Mouse (Mus musculus): ENCODE results near the gene Lamc3. TPM values are rescaled to one million over a fixed set of nuclear protein-coding genes. Genes with fewer than 3 reads are reported as not detected.
"Not testable (repeated sequence)": the region's sequence is repeated elsewhere in the genome, so short reads cannot be mapped to it uniquely, and the experiment has no call there.

The Lamc3 gene
- total RNA-seq, 2 experiments from 2014 or later, result 5.2 to 5.8 TPM

DNA sequence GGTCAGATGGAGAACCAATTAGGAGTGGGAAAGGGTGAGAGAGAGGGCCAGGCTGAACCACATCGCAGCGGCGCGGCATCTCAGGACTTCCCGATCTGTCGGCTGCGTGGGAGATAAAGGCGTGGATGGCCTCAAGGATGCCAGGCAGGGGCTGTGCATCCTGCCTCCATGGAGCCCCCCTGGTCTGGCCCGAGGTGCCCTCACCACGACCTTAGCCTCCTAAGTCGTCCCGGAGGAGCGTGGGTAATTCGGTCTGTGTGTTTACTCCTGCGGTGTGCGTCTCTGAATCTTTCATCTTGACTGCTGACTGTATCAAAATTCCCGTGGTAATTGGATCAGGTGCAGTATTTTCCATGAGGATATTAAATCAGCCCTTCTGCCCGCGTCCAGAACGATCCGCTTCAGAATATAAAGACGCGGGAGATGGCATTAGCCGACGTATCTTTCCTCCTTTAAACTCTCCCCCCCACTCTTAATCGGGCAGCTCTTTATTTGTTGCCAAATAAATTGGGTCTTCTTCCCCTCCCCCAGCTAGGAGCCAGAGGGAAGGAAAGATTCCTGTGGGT is 12.7 kb upstream of the Lamc3 start:
- DNase-seq (ENCODE audit: low spot score in 2 of 2), result no peak

DNA sequence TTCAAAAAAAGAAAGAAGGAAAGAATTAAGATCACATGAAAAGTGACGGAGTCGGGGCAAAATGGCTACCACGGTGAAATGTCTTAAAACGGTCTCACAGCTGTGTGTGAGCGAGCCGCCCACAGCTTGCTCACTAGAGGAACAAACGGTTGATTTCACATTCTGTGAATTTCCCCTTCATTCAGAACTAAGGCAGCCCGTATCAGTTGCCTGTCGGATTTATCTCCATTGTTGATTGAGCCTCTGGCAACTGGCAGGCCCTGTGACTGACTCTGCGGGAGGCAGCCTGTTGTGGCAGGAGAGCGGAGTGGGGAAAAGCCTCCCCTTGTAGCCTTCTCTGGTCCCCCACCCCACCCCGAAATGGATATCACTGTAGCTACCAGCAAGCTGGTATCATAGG is 10.6 kb upstream of the Lamc3 start:
- peak; percentile 28 to 70 for DNase-seq (ENCODE audit: low spot score in 2 of 2)

DNA sequence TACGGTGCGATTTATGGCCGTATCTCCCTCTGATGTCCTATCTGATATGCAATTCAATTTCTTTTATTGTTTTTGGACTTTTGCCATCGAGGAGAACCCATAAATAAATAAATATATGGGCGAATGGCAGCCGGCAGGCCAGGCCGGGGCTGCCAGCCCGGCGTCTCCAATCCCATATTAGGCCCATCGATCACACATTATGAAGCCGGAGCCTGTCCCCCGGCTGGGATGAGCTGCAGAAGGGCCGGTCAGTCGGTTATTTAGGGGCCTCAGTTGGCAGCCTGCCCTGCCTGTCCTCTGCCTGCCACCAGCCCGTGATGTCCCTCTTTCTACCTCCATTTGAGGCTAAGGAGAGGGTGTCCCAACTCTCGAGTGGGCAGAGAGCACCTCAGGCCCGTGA is 8.5 kb upstream of the Lamc3 start:
- no peak for DNase-seq (ENCODE audit: low spot score in 2 of 2)

DNA sequence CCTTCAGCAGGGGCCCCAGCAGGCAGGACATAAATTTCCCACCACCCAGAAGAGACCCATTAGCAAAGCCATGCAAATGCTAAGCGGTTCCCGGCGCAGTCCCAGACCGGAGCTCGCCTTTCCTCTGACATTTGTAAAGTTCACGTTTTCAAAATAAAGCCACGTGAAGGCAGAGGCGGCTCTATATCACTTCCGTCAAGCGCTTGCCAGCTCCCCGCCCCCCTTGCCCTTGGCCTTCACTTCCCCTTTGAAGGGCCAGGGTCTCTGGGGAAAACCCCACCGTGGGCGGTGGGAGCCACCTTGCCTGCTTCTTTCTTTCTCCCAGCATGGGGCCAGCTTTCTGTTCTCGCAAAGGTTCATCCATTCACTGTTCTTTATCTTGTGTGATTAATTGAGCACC is 6.2 kb upstream of the Lamc3 start:
- no peak for DNase-seq (ENCODE audit: low spot score in 2 of 2)

DNA sequence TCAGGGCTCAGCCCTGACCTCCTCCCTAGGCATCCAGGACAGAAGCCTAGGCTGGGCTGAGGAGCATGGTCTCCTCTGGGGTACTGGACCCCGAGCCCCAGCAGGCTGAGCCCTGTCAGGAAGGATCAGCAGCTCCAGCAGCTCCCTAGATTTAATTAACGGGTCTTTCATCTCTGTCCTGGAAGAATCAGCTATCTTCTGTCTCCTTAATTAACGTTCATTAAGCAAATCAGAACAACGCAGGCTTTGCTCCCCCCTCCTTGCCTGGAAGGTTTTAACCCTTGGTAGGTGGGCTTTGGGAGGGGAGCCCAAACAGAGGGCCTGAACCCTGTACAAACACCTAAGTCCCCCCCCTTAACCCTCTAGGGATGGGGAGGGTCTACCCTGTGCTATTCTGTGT is 4.0 kb upstream of the Lamc3 start:
- no peak for DNase-seq (ENCODE audit: low spot score in 2 of 2)

DNA sequence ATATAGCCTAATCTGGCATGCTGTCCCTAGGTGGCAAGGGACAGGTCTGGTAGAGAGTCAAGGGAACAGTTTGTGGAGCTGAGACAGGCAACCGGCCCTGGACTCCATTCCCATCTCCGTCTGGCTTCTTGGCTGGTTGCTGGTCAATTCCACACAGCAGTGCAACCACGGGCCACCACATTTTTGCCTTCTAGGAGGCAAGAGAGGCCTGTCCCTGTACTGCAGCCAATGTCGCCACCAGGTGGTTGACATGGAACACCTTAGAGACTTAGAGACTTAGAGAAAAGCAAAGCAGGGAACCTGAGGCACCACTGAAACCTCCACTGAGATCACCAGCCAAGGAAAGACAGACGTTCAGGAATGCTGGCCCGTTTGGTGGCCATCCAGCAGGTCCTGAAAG is 2.3 kb upstream of the Lamc3 start:
- peak; percentile 26 to 42 for DNase-seq (ENCODE audit: low spot score in 2 of 2)

DNA sequence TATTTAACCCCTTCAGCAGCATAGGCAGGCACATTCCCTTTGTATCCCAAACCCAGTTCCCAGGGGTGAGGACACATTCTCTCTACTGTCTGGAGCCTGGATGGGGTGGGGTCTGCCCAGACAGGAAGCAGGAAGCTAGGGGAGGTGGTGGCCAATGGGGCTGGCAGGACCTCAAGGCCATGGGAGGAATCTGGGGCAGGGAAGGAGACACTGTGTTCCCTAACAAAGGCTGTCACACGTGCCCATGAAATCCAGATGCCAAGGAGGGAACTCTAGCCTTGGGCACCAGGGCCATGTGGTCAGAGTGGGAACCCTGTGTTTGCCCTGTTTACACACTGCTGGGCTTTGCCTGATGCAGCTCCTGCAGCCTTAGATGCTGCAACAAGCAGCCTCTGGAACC is 1.8 kb downstream of the Lamc3 start:
- DNase-seq (ENCODE audit: low spot score in 2 of 2), result no peak

DNA sequence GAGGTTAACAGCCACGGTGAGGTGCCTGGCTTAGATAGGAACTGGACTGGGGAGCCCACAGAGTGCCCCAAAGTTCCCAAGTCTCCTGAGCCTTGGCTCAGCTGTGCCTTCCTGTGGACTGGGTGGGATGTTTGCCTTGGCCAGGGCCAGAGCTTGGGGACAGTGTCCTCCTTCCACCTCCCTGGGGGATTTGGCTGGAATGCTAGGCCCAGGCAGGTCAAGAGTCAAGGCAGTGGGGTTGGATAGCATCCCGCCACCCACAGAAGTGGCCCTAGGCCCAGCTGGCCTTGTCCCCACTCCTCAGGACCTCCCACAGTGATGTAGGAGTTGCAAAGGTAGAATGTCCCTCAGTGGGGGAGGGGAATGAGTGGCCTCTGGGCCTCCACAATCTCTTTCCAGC is 4.1 kb downstream of the Lamc3 start:
- DNase-seq (ENCODE audit: low spot score in 2 of 2), result no peak

DNA sequence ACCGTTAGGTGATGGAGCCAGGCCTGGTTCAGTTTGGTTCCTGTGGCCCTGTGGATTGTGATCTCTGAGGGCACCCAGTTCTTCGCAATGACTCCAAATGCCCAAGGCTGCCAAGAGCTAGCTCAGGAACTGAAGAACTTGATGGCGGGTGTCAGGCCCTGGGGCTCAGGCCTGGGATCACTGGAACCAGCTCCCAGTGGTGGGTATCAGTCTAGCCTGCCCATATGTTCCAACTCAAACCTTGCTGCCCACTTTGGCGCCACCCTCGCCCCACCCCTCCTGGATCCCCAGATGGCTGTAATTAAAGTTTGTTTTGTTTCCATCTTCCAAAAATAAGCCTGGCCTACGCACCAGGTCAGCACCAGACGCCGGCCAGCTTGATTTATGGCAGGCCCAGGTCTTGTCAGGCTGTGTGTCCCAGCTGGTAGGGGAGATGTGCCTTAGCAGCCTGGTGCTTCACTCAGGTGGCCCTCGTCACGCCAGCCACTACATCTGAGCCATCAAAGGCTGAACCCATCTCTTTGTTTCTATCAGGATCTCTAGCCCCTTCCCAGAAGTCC is 6.1 kb downstream of the Lamc3 start:
- DNase-seq (ENCODE audit: low spot score in 2 of 2), result no peak

DNA sequence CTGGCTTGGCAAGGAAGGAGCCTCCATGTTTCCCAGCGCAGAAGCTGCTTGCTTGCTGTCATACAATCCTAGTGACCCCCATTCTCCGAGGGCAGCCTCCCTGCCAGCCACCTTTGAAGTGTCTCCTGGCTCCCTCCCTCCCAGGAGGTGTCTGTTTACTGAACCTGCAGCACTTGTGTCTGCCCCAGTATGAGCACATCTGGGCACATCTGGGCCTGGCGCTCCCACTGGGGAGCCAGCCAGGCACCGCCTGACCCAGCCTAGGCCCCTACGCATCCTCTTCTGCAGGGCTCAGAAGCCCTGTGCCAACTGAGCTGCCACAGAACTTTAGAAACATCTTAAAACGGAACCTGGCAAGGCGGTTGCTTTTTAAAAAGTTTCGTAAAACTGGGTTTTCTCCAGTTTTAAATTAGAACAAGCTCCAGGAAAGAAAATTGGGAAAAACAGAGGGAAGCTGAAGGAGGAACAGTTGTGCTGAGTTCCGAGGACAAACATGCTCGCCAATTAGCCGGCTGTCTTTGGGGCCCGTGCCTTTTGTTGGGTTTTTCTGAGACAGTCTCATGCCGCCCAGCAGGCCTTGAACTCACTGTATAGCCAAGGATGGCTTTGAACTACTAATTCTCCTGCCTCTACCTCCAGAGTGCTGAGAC is 7.3 kb downstream of the Lamc3 start:
- DNase-seq (ENCODE audit: low spot score in 2 of 2), result peak in 1 of 2 experiments; percentile 21

DNA sequence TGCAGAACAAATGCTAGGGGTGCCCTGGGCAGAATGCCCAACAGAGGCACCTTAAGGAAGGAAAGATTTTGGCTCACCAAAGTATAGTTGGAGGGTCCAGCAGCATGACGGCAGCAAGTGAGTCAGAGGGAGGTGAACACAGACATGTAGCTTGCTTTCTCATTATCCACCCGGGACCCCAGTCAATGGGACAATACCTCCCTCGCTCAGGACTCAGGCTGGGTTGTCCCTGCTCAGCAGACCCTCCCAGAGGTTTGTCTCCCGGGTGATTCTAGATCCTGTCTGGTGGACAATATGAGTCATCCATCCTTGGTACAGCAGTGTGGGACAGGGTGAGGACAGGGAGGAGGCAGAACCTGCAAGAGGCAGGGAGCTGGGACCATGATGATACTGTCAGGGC is 13.8 kb downstream of the Lamc3 start:
- no peak for DNase-seq (ENCODE audit: low spot score in 2 of 2)

DNA sequence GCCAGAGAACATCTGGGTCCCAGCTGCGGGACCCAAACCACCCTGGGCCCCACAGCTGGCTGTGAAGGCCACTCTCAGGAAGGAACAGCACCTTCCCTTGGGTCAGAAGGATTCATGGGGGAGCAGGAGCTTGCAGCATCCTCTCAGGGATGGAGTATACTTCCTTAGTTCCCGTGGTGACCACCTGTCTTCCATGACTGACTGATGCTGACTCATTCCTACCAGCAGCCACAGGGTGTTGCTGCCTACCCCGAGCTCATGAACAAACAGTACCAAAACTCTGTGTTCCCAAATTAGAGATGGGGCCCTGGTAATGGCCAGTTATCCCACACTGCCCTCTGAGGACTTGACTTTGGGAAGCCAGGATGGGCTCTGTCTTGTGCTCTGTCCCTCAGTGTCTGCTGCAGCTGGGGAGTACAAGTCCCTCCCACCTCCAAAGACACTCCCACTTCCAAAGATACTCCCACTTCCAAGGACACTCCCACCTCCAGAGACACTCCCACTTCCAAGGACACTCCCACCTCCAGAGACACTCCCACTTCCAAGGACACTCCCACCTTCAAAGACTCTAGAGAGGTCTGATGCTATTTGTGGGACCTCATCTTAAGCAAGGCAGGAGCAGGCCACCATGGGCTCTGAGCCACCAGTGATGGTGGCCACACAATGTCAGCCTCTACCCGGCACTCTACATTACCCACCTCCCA is 14.7 kb downstream of the Lamc3 start:
- DNase-seq (ENCODE audit: low spot score in 2 of 2), result no peak

DNA sequence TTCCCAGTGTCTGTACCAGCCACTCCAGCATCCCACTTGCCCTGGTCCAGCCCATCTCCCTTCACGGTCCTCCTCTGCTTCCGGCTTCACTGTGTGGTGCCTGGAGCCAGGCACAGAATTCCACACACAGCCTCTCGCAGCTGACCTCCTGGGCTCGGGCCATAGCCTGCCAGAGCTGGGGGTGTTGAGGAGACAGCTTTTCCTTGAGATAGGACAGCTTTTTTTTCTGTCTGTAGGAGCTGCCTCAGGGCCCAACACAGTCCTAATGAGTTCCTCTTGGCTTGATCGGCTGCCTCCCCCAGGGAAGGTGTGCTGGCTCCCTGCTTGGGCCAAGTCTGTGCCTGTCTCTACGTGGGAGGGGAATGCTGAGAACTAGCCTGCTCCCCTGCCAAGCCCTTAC is 17.0 kb downstream of the Lamc3 start:
- no peak for DNase-seq (ENCODE audit: low spot score in 2 of 2)

DNA sequence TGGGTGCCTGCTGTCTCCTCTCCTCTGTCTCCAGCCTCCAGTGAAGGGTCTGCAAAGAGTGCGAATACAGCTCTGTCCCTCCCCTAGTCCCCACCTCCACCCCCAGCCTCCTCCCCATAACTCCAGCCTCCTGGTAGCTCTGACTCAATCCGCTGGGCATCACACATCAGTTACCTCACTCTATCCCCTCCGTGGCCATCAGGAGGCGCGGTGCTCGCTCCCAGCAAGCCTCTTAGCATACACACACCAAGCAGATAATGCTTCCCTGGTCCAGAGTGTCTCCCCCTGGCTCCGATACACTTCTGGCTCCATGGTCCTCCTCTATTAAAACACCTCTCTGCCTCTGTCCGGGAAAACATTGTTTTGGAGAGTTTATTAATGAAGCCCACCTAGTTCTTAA is 17.5 kb downstream of the Lamc3 start:
- no peak for DNase-seq (ENCODE audit: low spot score in 2 of 2)

DNA sequence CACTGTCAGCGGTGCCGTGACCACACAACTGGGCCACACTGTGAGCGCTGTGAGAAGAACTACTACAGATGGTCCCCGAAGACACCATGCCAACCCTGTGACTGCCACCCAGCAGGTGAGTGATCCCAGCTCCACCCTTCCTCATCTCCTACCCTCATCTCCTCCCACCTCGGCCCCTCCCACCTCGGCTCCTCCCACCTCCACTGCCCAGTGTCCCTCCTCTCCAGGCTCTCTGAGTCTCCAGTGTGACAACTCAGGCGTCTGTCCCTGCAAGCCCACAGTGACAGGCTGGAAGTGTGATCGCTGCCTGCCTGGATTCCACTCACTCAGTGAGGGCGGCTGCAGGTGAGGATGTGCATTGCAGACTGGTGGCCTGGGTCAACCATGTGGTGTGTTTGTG is 18.6 kb downstream of the Lamc3 start:
- DNase-seq (ENCODE audit: low spot score in 2 of 2), result no peak

DNA sequence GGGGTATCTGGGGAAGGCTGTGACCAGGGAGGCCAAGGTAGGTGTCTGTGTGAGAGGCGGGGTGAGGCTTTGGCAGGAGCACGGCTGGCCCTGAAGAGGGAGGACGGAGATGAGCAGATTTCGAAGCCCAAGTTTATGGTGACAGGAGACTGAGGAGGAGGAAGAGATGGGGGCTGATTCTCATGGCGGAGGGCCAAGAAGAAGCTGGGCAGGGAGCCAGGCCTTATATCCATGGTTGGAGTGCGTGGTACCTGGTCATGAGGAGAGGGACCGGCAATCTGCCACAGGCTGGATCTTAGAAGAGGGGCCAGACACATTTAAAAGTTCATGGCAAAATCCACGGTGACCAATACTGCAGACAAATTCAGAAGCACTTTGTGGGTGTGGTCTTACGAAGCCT is 19.3 kb downstream of the Lamc3 start:
- no peak for DNase-seq (ENCODE audit: low spot score in 2 of 2)

DNA sequence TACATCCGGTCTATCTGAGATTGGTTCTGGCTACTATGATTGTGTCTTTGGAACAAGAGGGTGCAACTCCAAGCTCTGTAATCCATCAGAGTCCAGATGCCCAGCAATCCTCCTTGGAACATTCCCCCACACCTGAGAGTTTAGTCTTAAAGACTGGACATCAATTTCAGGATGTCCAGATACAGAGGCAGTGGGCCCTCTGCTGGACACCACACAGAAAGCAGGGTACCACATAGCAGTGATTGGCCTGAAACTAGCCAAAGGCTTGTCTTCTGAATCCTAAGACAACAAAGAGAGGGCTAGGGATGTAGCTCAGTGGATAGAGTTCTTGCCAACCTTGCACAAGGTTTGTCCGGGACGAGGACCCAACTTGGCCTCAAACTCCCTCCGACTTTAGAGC is 25.5 kb downstream of the Lamc3 start:
- peak in 1 of 2 experiments; percentile 35 for DNase-seq (ENCODE audit: low spot score in 2 of 2)

DNA sequence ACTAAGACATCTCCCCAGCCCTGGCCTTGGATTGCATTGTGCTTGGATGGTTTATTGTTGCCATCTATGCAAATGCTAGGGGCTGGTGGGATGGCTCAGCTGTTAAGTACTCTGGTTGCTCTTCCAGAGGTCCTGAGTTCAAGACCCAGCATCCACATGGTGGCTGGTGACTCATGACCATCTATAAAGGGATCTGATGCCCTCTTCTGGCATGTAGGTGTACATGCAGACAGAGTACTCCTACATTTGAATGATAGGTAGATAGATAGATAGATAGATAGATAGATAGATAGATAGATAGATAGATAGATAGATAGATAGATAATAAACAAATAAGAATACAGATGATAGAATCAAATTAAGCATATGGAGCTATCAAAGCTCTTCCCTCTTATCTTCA is 27.1 kb downstream of the Lamc3 start:
- DNase-seq (ENCODE audit: low spot score in 2 of 2), result not testable (repeated sequence)

DNA sequence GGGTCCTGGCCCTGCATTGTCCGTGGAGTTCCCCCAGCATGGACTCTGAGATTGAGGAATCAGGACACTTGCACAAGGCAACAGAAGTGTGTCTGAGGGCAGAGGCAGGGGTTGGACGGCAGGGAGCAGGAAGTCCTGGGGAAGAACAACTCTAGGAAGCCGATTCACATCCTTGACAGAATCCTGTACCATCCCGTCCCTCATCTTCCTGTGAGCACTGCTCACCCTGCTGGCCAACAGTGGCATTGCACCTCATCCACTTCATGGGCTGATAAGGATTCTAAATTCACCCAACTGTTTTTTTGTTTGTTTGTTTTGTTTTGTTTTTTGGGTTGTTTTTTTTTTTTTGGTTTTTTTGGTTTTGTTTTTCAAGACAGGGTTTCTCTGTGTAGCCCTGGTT is 28.0 kb downstream of the Lamc3 start:
- DNase-seq (ENCODE audit: low spot score in 2 of 2), result peak; percentile 63 to 82

DNA sequence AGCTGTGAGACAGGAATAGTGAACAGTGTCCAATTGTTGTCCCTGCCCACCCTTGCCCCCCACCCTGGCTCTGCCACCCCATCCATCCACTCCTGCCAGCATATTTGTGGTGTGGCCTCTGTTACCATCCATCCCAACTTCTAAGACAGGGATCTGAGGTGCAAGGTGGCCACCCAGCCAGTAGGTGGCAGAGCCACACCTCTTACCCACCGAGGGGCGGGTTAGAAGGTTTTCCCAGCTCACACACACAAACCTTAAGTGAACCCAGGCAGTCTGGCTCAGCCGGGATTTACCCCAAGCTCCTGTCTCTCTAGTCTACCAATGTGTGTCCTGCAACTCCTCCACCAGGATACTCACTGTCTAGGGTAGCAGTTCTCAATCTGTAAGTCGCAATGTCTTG is 30.5 kb downstream of the Lamc3 start:
- peak in 1 of 2 experiments; percentile 48 for DNase-seq (ENCODE audit: low spot score in 2 of 2)

DNA sequence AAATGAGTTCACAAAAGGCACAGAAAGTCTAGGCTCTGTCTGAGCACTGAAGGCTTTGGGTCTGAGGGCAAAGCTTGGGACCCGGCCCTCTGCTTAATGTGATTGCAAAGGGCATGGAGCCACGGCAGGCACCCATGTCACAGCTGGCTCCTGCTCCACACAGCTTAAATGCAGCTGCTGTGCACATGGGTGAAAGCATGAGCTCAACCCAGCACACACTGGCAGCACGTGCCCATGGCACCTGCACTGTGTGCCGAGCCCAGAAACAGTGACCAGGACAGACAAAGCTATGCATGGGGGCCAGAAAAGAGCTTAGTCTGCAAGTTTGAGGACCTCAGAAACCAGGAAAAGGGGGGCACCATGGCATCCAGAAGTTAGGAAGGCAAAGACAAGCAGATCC is 36.6 kb downstream of the Lamc3 start:
- no peak for DNase-seq (ENCODE audit: low spot score in 2 of 2)

DNA sequence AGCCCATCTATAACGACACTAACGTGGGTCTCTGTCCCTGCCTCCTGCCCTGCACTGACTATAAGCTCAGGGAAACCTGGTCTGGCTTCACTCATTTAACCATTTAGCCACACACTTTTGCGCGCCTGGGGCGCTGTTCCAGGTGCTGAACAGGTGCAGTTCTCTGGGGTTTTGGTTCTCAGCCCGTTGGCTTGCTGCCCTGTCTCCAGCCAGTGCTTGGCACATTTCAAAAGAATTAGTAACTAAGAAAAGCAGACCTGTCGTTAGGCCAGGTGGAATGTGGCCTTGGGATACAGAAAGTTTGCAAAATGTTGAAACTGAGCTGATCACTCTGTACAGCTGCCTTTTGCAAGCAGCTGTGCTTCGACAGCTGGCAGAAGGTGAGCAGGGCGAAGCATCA is 37.7 kb downstream of the Lamc3 start:
- DNase-seq (ENCODE audit: low spot score in 2 of 2), result no peak

DNA sequence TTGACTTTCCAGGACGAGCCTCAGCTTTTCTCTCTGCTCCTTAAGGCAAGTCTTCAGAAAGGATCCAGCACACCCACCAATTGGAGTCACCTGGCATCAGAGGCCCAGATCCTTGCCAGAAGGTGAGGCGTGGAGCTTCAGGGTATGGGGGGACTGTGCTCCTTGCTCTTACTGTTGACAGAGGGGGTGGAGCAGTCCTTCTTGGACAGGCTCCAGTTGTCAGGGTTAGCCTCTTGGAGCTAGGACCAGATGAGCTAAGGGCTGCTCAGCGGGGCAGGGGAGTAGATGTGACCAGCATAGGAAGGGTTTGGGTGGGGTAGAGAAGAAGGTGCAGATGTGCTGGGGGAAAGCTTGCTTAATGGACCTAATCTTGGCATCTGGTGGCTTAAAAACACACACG is 38.8 kb downstream of the Lamc3 start:
- no peak for DNase-seq (ENCODE audit: low spot score in 2 of 2)

Data from layer of hippocampus, adult 18-20 months (tissue).